Mouse (Mus musculus) olfactory bulb, adult 2 months (tissue): Measurements from ENCODE around the gene F930015N05Rik.

Source experiments
- CTCF ChIP-seq: fragments of 200-500 bp; IDR thresholded peaks from 2 replicates; pipeline ENCODE4 v1.5.1; 2012; ENCODE audit warnings: low read depth, mild to moderate bottlenecking, low read length, moderate library complexity; ENCODE audit not compliant: insufficient read depth
- POLR2A ChIP-seq: fragments of 200-500 bp; IDR thresholded peaks from 2 replicates; pipeline ENCODE4 v1.6.1; 2012; ENCODE audit warnings: mild to moderate bottlenecking, low read depth, low read length, moderate library complexity; ENCODE audit not compliant: insufficient read depth

GRCm38 (mm10) chr11:64436791-64437298 is 392 bp upstream of the F930015N05Rik start:
- TF ChIP-seq CTCF (no peak), POLR2A (no peak)
